Mouse (Mus musculus): ENCODE data around the gene Slc9a9. TPM values are rescaled to one million over a fixed set of nuclear protein-coding genes. Genes with fewer than 3 reads are reported as not detected.

Slc9a9 gene
- polyA plus RNA-seq, 1 experiment = 0.03 TPM

- TF ChIP-seq GATA1 (IDR thresholded peaks at IDR 0.05; ENCODE audit: low read length) (no peak), TAL1 (IDR thresholded peaks at IDR 0.05; ENCODE audit: low read length) (no peak)
- no peak overlapping the region for H3K4me3 ChIP-seq (replicated peaks)
- H3K27me3 ChIP-seq (ENCODE audit: control insufficient read depth) = no peaks in the 10 kb centered on the region
- H3K9me3 ChIP-seq (ENCODE audit: control insufficient read depth, low read length) = no peaks in the 10 kb centered on the region
- no peaks in the 10 kb centered on the region for H3K4me1 ChIP-seq (ENCODE audit: control insufficient read depth)
- H3K36me3 ChIP-seq (ENCODE audit: control insufficient read depth) = no peaks in the 10 kb centered on the region
Measured at GRCm38 (mm10) chr9:94768114-94768513, 98.4 kb downstream of the Slc9a9 start.

- TF ChIP-seq TAL1 (IDR thresholded peaks at IDR 0.05; ENCODE audit: low read length) (no peak), GATA1 (IDR thresholded peaks at IDR 0.05; ENCODE audit: low read length) (no peak)
- Histone ChIP-seq H3K36me3 (ENCODE audit: control insufficient read depth) (no peaks in the 10 kb centered on the region), H3K4me3 (replicated peaks) (no peak overlapping the region), H3K4me1 (ENCODE audit: control insufficient read depth) (no peaks in the 10 kb centered on the region), H3K9me3 (ENCODE audit: control insufficient read depth, low read length) (no peaks in the 10 kb centered on the region), H3K27me3 (ENCODE audit: control insufficient read depth) (no peaks in the 10 kb centered on the region)
Measured at GRCm38 (mm10) chr9:94768524-94768923, 98.8 kb downstream of the Slc9a9 start.

- Histone ChIP-seq H3K4me1 (ENCODE audit: control insufficient read depth) (no peaks in the 10 kb centered on the region), H3K36me3 (ENCODE audit: control insufficient read depth) (no peaks in the 10 kb centered on the region), H3K9me3 (ENCODE audit: control insufficient read depth, low read length) (no peaks in the 10 kb centered on the region), H3K4me3 (replicated peaks) (no peak overlapping the region), H3K27me3 (ENCODE audit: control insufficient read depth) (no peaks in the 10 kb centered on the region)
- TF ChIP-seq TAL1 (IDR thresholded peaks at IDR 0.05; ENCODE audit: low read length) = no peak
- TF ChIP-seq GATA1 (IDR thresholded peaks at IDR 0.05; ENCODE audit: low read length) = no peak
Measured at GRCm38 (mm10) chr9:94773357-94773756, 103.6 kb downstream of the Slc9a9 start.

GRCm38 (mm10) chr9:94788261-94788660 lies 118.6 kb downstream of the Slc9a9 start:
- H3K36me3 ChIP-seq (ENCODE audit: control insufficient read depth) = no peaks in the 10 kb centered on the region
- no peaks in the 10 kb centered on the region for H3K4me1 ChIP-seq (ENCODE audit: control insufficient read depth)
- TF ChIP-seq TAL1 (IDR thresholded peaks at IDR 0.05; ENCODE audit: low read length) (no peak), GATA1 (IDR thresholded peaks at IDR 0.05; ENCODE audit: low read length) (no peak)
- no peaks in the 10 kb centered on the region for H3K9me3 ChIP-seq (ENCODE audit: control insufficient read depth, low read length)
- H3K4me3 ChIP-seq (replicated peaks) = no peak overlapping the region
- H3K27me3 ChIP-seq (ENCODE audit: control insufficient read depth) = no peaks in the 10 kb centered on the region

- Histone ChIP-seq H3K9me3 (ENCODE audit: control insufficient read depth, low read length) (no peaks in the 10 kb centered on the region), H3K36me3 (ENCODE audit: control insufficient read depth) (no peaks in the 10 kb centered on the region), H3K27me3 (ENCODE audit: control insufficient read depth) (no peaks in the 10 kb centered on the region), H3K4me1 (ENCODE audit: control insufficient read depth) (no peaks in the 10 kb centered on the region), H3K4me3 (replicated peaks) (no peak overlapping the region)
- TF ChIP-seq TAL1 (IDR thresholded peaks at IDR 0.05; ENCODE audit: low read length) = no peak
- no peak for TF ChIP-seq GATA1 (IDR thresholded peaks at IDR 0.05; ENCODE audit: low read length)
Measured at GRCm38 (mm10) chr9:94790966-94791365, 121.3 kb downstream of the Slc9a9 start.

GRCm38 (mm10) chr9:94803073-94803472 lies 133.4 kb downstream of the Slc9a9 start:
- Histone ChIP-seq H3K4me1 (ENCODE audit: control insufficient read depth) (no peaks in the 10 kb centered on the region), H3K27me3 (ENCODE audit: control insufficient read depth) (no peaks in the 10 kb centered on the region), H3K4me3 (replicated peaks) (no peak overlapping the region), H3K36me3 (ENCODE audit: control insufficient read depth) (no peaks in the 10 kb centered on the region), H3K9me3 (ENCODE audit: control insufficient read depth, low read length) (no peaks in the 10 kb centered on the region; the same call in 1 of the 2 replicates)
- TF ChIP-seq TAL1 (IDR thresholded peaks at IDR 0.05; ENCODE audit: low read length) = no peak
- TF ChIP-seq GATA1 (IDR thresholded peaks at IDR 0.05; ENCODE audit: low read length) = no peak

GRCm38 (mm10) chr9:94805506-94805905 lies 135.8 kb downstream of the Slc9a9 start:
- H3K4me3 ChIP-seq (replicated peaks) = no peak overlapping the region

GRCm38 (mm10) chr9:94815518-94815917 lies 145.8 kb downstream of the Slc9a9 start:
- no peaks in the 10 kb centered on the region for H3K27me3 ChIP-seq (ENCODE audit: control insufficient read depth)
- peaks cover 2% of the 10 kb centered on the region; the same call in 1 of the 2 replicates for H3K9me3 ChIP-seq (ENCODE audit: control insufficient read depth, low read length)
- H3K4me3 ChIP-seq (replicated peaks) = no peak overlapping the region
- TF ChIP-seq TAL1 (IDR thresholded peaks at IDR 0.05; ENCODE audit: low read length) (no peak), GATA1 (IDR thresholded peaks at IDR 0.05; ENCODE audit: low read length) (no peak)
- no peaks in the 10 kb centered on the region for H3K36me3 ChIP-seq (ENCODE audit: control insufficient read depth)
- H3K4me1 ChIP-seq (ENCODE audit: control insufficient read depth) = no peaks in the 10 kb centered on the region

More at GRCm38 (mm10) chr9:94805506-94805905, 135.8 kb downstream of the Slc9a9 start:
- no peaks in the 10 kb centered on the region for H3K27me3 ChIP-seq (ENCODE audit: control insufficient read depth)
- TF ChIP-seq TAL1 (IDR thresholded peaks at IDR 0.05; ENCODE audit: low read length) (no peak), GATA1 (IDR thresholded peaks at IDR 0.05; ENCODE audit: low read length) (no peak)
- no peaks in the 10 kb centered on the region; the same call in 1 of the 2 replicates for H3K9me3 ChIP-seq (ENCODE audit: control insufficient read depth, low read length)
- H3K36me3 ChIP-seq (ENCODE audit: control insufficient read depth) = no peaks in the 10 kb centered on the region
- no peaks in the 10 kb centered on the region for H3K4me1 ChIP-seq (ENCODE audit: control insufficient read depth)

GRCm38 (mm10) chr9:94821268-94821667 lies 151.6 kb downstream of the Slc9a9 start:
- peaks cover 2% of the 10 kb centered on the region; the same call in 1 of the 2 replicates for H3K9me3 ChIP-seq (ENCODE audit: control insufficient read depth, low read length)
- H3K27me3 ChIP-seq (ENCODE audit: control insufficient read depth) = no peaks in the 10 kb centered on the region
- no peak for TF ChIP-seq TAL1 (IDR thresholded peaks at IDR 0.05; ENCODE audit: low read length)
- no peak for TF ChIP-seq GATA1 (IDR thresholded peaks at IDR 0.05; ENCODE audit: low read length)
- H3K36me3 ChIP-seq (ENCODE audit: control insufficient read depth) = no peaks in the 10 kb centered on the region
- H3K4me1 ChIP-seq (ENCODE audit: control insufficient read depth) = no peaks in the 10 kb centered on the region
- H3K4me3 ChIP-seq (replicated peaks) = no peak overlapping the region

GRCm38 (mm10) chr9:94833836-94834235 lies 164.1 kb downstream of the Slc9a9 start:
- Histone ChIP-seq H3K4me3 (replicated peaks) (no peak overlapping the region), H3K36me3 (ENCODE audit: control insufficient read depth) (no peaks in the 10 kb centered on the region), H3K4me1 (ENCODE audit: control insufficient read depth) (no peaks in the 10 kb centered on the region), H3K27me3 (ENCODE audit: control insufficient read depth) (no peaks in the 10 kb centered on the region), H3K9me3 (ENCODE audit: control insufficient read depth, low read length) (peaks cover 6% of the 10 kb centered on the region; the same call in 1 of the 2 replicates)
- TF ChIP-seq TAL1 (IDR thresholded peaks at IDR 0.05; ENCODE audit: low read length) (no peak), GATA1 (IDR thresholded peaks at IDR 0.05; ENCODE audit: low read length) (no peak)
